Mouse (Mus musculus) G1E-ER4 (cell line): ENCODE measurements around the gene Hadhb. TPM values are rescaled to one million over a fixed set of nuclear protein-coding genes. Genes with fewer than 3 reads are reported as not detected.

Experiments used
- GATA1 ChIP-seq: IDR thresholded peaks from one replicate; pipeline ENCODE4 v1.8.0; 2012; ENCODE audit warnings: low read length, inconsistent platforms
- polyA plus RNA-seq: library from polyadenylated mRNA; stranded (reverse); fragments of >175 nt; gene quantifications from 2 replicates; pipeline ENCODE4 v1.2.3, GENCODE M21; 2012

Hadhb gene
- polyA plus RNA-seq, 1 experiment = 6.8 TPM

- TF ChIP-seq GATA1 = no peak
Measured at GRCm38 (mm10) chr5:30155395-30155792, 346 bp downstream of the Hadhb start.

- no peak for TF ChIP-seq GATA1
Measured at GRCm38 (mm10) chr5:30155821-30156629, 977 bp downstream of the Hadhb start.

- TF ChIP-seq GATA1 = no peak
Measured at GRCm38 (mm10) chr5:30159601-30160000, 4.6 kb downstream of the Hadhb start.

- no peak for TF ChIP-seq GATA1
Measured at GRCm38 (mm10) chr5:30161836-30162235, 6.8 kb downstream of the Hadhb start.

- no peak for TF ChIP-seq GATA1
Measured at GRCm38 (mm10) chr5:30162339-30162738, 7.3 kb downstream of the Hadhb start.

- TF ChIP-seq GATA1 = no peak
Measured at GRCm38 (mm10) chr5:30165234-30165946, 10.3 kb downstream of the Hadhb start.

- TF ChIP-seq GATA1 = no peak
Measured at GRCm38 (mm10) chr5:30170303-30170940, 15.4 kb downstream of the Hadhb start.

GRCm38 (mm10) chr5:30172115-30172514 lies 17.1 kb downstream of the Hadhb start:
- no peak for TF ChIP-seq GATA1

GRCm38 (mm10) chr5:30172931-30173692 lies 18.1 kb downstream of the Hadhb start:
- TF ChIP-seq GATA1 = no peak

GRCm38 (mm10) chr5:30175811-30176210 lies 20.8 kb downstream of the Hadhb start:
- no peak for TF ChIP-seq GATA1

- no peak for TF ChIP-seq GATA1
Measured at GRCm38 (mm10) chr5:30187687-30188485, 32.8 kb downstream of the Hadhb start.

GRCm38 (mm10) chr5:30192452-30192851 lies 37.4 kb downstream of the Hadhb start:
- no peak for TF ChIP-seq GATA1

- TF ChIP-seq GATA1 = no peak
Measured at GRCm38 (mm10) chr5:30195340-30195739, 40.3 kb downstream of the Hadhb start.

GRCm38 (mm10) chr5:30198257-30198656 lies 43.2 kb downstream of the Hadhb start:
- no peak for TF ChIP-seq GATA1

- TF ChIP-seq GATA1 = no peak
Measured at GRCm38 (mm10) chr5:30201521-30201920, 46.5 kb downstream of the Hadhb start.

- no peak for TF ChIP-seq GATA1
Measured at GRCm38 (mm10) chr5:30202221-30202620, 47.2 kb downstream of the Hadhb start.
